Mouse (Mus musculus) retina, postnatal 1 day (tissue): ENCODE data around the gene Vwa7.
A peak's percentile ranks its signal among the peaks of the same experiment; 100 is the strongest.
"Not testable (repeated sequence)": the region's sequence is repeated elsewhere in the genome, so short reads cannot be mapped to it uniquely, and the experiment has no call there.

ENCODE experiments used
- DNase-seq: peaks from one replicate; pipeline ENCODE4 v3.0.0-alpha.2; 2012

The Vwa7 gene

DNA sequence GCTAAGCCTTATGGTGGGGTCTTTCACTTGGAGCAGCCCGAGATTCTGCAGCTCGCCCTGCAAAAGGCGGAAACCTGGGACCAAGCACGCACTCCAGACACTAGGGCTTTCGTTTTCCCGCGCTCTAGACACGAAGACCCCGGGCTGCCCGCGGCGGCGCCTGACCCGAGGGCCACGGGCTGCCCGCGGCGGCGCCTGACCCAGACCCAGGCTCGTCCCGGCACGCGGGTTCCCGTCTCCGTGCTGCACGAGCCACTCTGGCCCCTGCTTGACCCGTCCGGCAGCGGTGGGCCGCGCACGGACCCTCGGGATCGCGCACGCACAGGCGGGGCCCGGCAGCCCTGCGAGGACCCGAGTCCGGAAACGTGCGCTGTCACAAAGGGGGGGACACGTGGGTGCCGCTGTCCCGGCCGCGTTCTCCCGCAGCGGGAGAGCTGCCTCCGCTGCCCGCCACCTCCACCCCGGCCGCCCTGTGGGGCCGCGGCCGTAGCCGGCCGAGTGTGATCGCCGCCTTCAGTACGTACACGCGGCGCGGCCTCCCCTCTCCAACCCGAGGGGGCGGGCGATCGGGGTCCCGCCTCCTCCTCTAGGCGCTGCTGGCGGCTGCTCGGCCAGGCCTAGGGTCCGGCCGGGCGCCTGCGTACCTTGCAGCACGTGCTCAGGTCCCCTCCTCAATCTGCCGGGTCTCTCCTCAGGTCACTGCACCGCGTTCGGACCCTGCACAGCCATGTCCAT, 15.5 kb upstream of the Vwa7 start, which contains the start of gene Vars:
TSS of gene Vars (plus strand) at position 271 of the 735 bp plus-strand sequence.
- peak; percentile 95 for DNase-seq

DNA sequence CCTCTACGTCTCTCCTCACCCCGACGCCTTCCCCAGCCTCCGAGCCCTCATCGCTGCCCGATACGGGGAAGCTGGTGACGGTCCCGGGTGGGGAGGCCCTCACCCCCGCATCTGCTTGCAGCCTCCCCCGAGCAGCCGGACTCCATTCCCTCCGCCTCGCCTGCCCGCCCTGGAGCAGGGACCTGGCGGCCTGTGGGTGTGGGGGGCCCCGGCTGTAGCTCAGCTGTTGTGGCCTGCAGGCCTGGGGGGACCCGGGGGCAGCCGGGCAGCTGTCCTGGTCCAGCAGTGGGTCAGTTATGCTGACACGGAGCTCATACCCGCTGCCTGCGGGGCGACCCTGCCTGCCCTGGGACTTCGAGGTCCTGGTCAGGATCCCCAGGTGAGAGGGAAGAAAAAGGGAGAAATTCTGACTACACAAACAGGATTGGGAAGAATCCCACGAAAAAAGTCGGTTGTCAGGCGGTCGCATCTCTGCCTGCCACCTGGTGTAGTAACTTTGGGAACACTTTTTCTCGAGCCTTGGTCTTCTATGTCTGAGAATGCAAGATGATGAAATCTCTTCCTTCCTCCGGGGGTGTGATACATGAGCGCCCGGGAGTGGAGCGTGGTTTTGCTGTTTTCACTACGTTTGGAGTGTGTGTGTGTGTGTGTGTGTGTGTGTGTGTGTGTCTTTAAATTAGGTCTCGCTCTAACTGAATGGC, 14.8 kb upstream of the Vwa7 start:
- no peak for DNase-seq

DNA sequence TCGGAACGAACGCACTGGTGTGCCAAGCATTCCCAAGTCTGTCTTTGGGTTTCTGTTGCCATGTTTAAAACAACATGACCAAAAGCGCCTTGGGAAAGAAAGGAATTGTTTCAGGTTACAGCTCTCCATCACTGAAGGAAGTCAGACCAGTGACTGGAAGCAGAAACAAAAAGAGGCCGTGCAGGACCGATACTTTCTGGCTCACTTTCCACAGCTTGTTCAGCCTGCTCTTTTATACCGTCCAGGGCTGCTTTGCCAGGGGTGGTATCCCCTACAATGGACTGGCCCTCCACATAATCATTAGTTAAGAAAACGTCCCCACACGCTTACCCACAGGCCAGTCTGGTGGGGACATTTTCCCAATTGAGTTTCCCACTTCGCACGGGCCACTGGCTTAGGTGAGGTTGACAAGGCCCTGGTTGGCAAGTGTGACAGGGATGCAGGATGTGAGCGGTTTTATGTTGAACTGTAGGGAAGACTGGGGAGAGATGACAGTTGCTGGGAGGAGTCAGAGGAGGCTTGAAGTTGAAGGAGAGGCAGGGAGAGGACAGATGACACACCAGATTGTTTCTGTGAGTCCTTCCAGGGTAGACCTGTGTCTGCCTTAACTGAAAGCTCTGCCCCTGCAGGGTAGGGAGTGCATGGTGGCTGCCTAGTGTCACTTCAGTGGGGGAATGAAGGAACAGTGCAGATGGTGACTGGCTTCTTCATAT, 14.1 kb upstream of the Vwa7 start:
- DNase-seq: no peak

DNA sequence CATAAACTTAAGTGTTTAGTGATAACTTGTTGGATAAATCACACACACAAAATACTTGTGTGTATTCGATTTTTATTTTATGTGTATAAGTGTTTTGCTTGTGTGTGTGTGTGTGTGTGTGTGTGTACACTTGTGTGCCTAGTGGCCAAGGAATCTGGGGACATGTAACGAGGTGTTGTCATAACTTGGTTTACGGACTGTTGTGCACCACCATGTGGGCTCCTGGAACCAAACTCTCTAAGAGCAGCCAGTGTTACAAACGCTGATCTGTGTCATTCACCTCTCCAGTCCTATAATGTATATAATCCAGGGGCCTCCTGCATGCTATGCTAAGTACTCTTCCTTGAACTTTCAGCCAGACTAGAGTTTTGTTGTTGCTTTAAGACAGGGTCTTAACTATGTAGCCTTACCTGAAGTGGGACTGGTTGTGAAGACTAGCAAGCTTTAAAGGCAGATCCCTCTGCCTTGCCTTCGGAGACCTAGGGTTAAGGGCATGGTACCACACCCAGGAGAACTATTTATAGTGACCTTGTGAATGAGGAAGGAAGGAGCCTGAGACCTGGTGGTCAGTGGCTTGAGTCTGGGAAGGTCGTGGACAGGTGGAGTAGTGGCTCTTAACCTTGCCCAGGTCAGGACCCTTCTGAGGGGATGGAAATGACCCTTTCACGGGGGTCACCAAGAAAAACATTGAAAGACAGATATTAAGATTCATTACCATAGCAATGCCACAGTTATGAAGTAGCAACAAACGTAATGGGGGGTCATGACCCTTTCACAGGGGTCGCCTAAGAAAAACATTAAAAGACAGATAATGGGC, 13.1 kb upstream of the Vwa7 start:
- DNase-seq: no peak

GRCm38 (mm10) chr17:35004075-35004717, 12.2 kb upstream of the Vwa7 start:
- no peak for DNase-seq

DNA sequence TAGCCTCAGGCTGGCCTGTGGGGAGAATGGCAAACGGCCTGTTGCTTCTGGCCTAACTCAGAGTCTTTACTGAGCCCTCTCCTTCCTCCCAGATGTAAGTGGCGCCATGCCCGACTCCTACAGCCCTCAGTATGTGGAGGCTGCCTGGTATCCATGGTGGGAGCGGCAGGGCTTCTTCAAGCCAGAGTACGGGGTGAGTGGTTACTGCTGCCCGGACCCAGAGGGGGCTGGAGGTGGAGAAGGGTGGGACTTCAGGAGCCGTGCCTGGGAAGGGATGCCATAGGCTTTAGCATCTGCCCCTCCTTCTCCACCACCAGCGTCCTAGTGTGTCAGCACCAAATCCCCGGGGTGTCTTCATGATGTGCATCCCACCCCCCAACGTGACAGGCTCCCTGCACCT, 11.2 kb upstream of the Vwa7 start:
- DNase-seq: no peak

GRCm38 (mm10) chr17:35005902-35006301, 10.5 kb upstream of the Vwa7 start:
- not testable (repeated sequence) for DNase-seq

- DNase-seq: no peak
These were observed 8.9 kb upstream of the Vwa7 start for GRCm38 (mm10) chr17:35007387-35007991.

GRCm38 (mm10) chr17:35009586-35009985, 6.8 kb upstream of the Vwa7 start:
- DNase-seq: no peak

- DNase-seq: no peak
These were observed 4.9 kb upstream of the Vwa7 start for GRCm38 (mm10) chr17:35011440-35011839.

GRCm38 (mm10) chr17:35012430-35012829, 3.9 kb upstream of the Vwa7 start:
- no peak for DNase-seq

DNA sequence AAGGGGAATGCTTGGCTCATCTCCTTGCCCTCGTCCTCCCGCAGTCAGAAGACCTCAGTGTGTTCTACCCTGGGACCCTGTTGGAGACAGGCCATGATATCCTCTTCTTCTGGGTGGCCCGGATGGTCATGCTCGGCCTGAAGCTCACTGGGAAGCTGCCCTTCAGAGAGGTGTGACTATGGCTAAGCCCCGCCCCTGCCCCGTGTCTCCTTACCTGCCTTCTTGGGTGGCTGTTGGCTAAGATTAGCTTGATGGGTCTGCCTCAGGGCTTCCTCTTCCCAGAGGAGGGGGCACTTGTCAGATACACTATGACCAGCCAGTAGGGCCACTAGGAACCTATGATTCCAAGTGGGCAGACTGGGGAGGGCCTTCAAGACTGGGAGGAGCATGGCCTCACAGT, 3.2 kb upstream of the Vwa7 start:
- DNase-seq: no peak

DNA sequence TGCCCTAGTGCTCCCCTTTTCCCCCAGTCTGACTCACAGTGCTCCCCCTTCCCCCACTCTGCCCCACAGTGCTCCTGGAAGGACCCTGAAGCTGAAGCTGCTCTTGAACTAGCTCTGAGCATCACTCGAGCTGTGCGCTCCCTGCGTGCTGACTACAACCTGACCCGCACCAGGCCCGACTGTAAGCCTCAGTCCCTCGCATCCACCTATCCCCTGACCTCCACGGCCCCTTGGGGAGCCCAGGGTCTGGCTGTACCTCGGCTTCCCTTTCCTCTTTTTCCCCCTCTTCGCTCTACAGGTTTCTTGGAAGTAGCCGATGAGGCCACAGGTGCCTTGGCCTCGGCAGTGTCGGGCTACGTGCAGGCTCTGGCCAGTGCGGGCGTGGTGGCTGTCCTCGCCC, 1.1 kb upstream of the Vwa7 start:
- no peak for DNase-seq

GRCm38 (mm10) chr17:35016791-35017705, 669 bp downstream of the Vwa7 start:
- DNase-seq: no peak

GRCm38 (mm10) chr17:35017706-35018030, 1.3 kb downstream of the Vwa7 start:
- no peak for DNase-seq

DNA sequence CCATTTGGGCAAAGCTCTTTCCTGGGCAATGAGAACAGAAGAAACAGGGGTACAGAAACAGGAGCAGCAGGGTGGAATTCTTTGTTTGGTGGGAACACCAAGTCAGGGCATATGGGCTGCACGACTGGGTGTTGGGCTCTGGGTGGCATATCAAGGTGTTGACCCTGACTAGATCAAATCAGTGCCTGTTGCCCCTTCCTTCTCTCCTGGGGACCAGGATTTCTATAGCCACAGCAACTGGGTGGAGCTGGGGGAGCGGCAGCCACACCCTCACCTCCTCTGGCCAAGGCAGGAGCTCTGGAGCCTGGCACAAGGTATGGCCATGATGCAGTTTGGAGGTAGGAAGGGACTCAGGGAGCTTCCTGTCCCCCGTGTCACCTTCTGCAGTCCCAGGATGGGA, 1.8 kb downstream of the Vwa7 start:
- no peak for DNase-seq

DNA sequence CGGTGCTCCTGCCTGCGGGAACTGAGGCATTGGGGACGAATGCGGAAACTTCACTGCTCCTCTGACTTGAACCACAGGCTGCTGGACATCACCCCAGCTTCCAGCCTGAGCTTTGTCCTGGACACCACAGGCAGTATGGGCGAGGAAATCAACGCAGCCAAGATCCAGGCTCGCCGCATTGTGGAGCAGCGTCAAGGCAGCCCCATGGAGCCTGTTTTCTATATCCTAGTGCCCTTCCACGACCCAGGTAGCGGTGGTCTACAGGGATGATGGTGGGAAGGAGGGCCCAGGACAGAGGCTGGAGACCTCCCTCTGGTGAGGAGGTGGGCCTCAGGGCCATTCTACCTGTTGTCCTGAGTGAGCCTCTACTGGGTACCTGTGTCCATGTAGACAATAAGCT, 3.5 kb downstream of the Vwa7 start:
- no peak for DNase-seq

- no peak for DNase-seq
These were observed 4.2 kb downstream of the Vwa7 start for GRCm38 (mm10) chr17:35020551-35020950.

DNA sequence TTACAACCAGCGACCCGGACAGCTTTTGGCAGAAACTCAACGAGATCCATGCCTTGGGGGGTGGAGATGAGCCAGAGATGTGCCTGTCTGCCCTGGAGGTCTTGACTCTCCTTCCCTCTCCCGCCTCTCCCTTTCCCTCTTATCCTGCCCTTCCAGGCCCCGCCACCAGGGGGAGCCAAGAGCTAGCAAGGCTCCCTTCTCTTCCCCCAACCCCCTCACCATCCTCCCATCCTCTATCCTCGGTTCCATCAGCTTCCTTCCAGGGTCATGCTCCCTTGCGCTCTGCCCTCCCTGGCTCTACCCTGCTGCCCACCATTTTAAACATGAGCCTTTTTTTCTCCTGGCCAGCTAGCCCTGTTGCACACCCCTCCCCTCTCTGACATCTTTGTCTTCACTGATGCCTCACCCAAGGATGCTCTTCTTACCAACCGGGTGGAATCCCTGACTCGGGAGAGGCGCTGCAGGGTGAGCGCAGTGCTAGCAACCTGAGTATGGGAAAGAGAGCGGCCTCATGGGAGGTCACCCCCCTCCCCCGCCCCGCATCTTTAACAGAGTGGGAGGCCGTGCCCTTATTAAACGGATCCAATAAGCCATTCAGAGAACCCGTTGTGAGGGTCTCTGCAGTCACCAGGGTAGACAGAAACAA, 4.9 kb downstream of the Vwa7 start:
- peak; percentile 94 for DNase-seq

GRCm38 (mm10) chr17:35021842-35022477, 5.6 kb downstream of the Vwa7 start:
- no peak for DNase-seq
